ENCODE assay signal across 8 mouse cellular contexts in genomic region chr1:137332108-137332769, GRCm38 (mm10).
DNase-seq lines count a peak whose midpoint lies in the region; ATAC-seq and TF ChIP-seq lines count a peak whose summit lies in the region.

No protein-coding gene starts in this region.

- H3K4me3 ChIP-seq in heart, postnatal 0 days (ENCODE audit: low read depth, low read length) = no peak overlapping the region
- no peak overlapping the region for H3K4me3 ChIP-seq in forebrain, embryonic 16.5 days (replicated peaks; ENCODE audit: low read length)

- no peaks in the 10 kb centered on the region for H3K36me3 ChIP-seq in heart, postnatal 0 days (replicated peaks; ENCODE audit: control insufficient read depth, insufficient read depth, low read length)
- no peaks in the 10 kb centered on the region for H3K36me3 ChIP-seq in forebrain, embryonic 16.5 days (ENCODE audit: control insufficient read depth, insufficient read depth)

- DNase-seq in heart, postnatal 0 days (ENCODE audit: low spot score) = peak; percentile 8
- no peak for DNase-seq in heart, adult 18-20 months
- DNase-seq in brain, embryonic 18.5 days (ENCODE audit: low read depth, low spot score) = peak; percentile 78
- DNase-seq in left cerebral cortex, postnatal 4 days = peak; percentile 13
- peak; percentile 63 for DNase-seq in retina, postnatal 1 day
- DNase-seq in spleen, postnatal 36 days (ENCODE audit: low spot score in 2 of 2) = no peak

- H3K4me2 ChIP-seq in heart, postnatal 0 days (ENCODE audit: low read depth, low read length) = peak overlapping the region; percentile 21; the same call in 1 of the 2 replicates
- no peak overlapping the region for H3K4me2 ChIP-seq in forebrain, embryonic 16.5 days (ENCODE audit: low read length)

- H3K9me3 ChIP-seq in heart, postnatal 0 days (replicated peaks; ENCODE audit: control insufficient read depth, low read length) = no peaks in the 10 kb centered on the region
- no peaks in the 10 kb centered on the region for H3K9me3 ChIP-seq in forebrain, embryonic 16.5 days (ENCODE audit: control insufficient read depth, low read length)

- WGBS in heart, postnatal 0 days = 66% methylated on average over 8 of the region's 8 CpGs
- 25% methylated on average over 8 of the region's 8 CpGs for WGBS in forebrain, embryonic 16.5 days

- ATAC-seq in heart, postnatal 0 days (ENCODE audit: insufficient read depth, low read depth) = no peak
- peak; percentile 86 for ATAC-seq in forebrain, embryonic 16.5 days
- ATAC-seq in megakaryocyte-erythroid progenitor cell, adult 5-6 weeks (replicated peaks; ENCODE audit: low FRiP score, low TSS enrichment, poor library complexity, severe bottlenecking) = no peak

- TF ChIP-seq EP300 in heart, postnatal 0 days (IDR thresholded peaks at IDR 0.05; ENCODE audit: low read depth) = no peak

- H3K27ac ChIP-seq in heart, postnatal 0 days (ENCODE audit: low read depth) = no peak overlapping the region
- H3K27ac ChIP-seq in forebrain, embryonic 16.5 days (ENCODE audit: low read length) = peak overlapping the region; percentile 89

- H3K9ac ChIP-seq in heart, postnatal 0 days (replicated peaks; ENCODE audit: low read depth, low read length) = no peak overlapping the region
- H3K9ac ChIP-seq in forebrain, embryonic 16.5 days (replicated peaks; ENCODE audit: low read depth, low read length) = no peak overlapping the region

- no peaks in the 10 kb centered on the region for H3K27me3 ChIP-seq in heart, postnatal 0 days (ENCODE audit: control insufficient read depth, insufficient read depth, low read length)
- H3K27me3 ChIP-seq in forebrain, embryonic 16.5 days (replicated peaks; ENCODE audit: control insufficient read depth, insufficient read depth, low read length) = no peaks in the 10 kb centered on the region

- peak; percentile 45 for TF ChIP-seq CTCF in heart, postnatal 0 days (IDR thresholded peaks at IDR 0.05; ENCODE audit: low read depth)

- H3K4me1 ChIP-seq in heart, postnatal 0 days (ENCODE audit: control insufficient read depth, insufficient read depth) = no peaks in the 10 kb centered on the region
- peaks cover 13% of the 10 kb centered on the region for H3K4me1 ChIP-seq in forebrain, embryonic 16.5 days (replicated peaks; ENCODE audit: control insufficient read depth, insufficient read depth, low read length)

- intact Hi-C loops in left cerebral cortex, postnatal 4 days (cut with DNase I) = loop anchor here (10.0 kb wide), 1 partner anchor 573 kb away; no protein-coding TSS in a partner anchor

Comparison
In these comparisons a context has a peak if more than half of its experiments do, and no peak if none do; other contexts are left out.
1. DNase-seq: peak in heart, postnatal 0 days (single experiment), brain, embryonic 18.5 days (single experiment), left cerebral cortex, postnatal 4 days (single experiment) and retina, postnatal 1 day (single experiment); none in heart, adult 18-20 months (0 of 2) and spleen, postnatal 36 days (0 of 2).